Mouse (Mus musculus): ENCODE measurements around the gene Gm1043. TPM values are rescaled to one million over a fixed set of nuclear protein-coding genes. Genes with fewer than 3 reads are reported as not detected.

Gene Gm1043
- polyA plus RNA-seq, 1 experiment from 2014 or later, result 0.33 TPM

- Histone ChIP-seq H3K4me3 (peak overlapping the region; percentile 82), H3K9me3 (no peaks in the 10 kb centered on the region), H3K4me1 (peaks cover 37% of the 10 kb centered on the region), H3K27me3 (peaks cover 67% of the 10 kb centered on the region), H3K36me3 (no peaks in the 10 kb centered on the region), H3K27ac (replicated peaks) (peak overlapping the region; percentile 69; the same call in 1 of the 2 replicates), H3K4me2 (replicated peaks) (peak overlapping the region; percentile 79), H3K9ac (replicated peaks) (peak overlapping the region; percentile 88)
- 17% methylated on average over 9 of the region's 9 CpGs for WGBS
- 0 out of 2 replicates have a peak, but pooled peaks have one; percentile 2 for ATAC-seq (ENCODE audit: low FRiP score, low read depth)
Measured at GRCm38 (mm10) chr5:37241224-37241623, 156.1 kb downstream of the Gm1043 start.

- no peaks in the 10 kb centered on the region for H3K36me3 ChIP-seq
- H3K27me3 ChIP-seq, result peaks cover 65% of the 10 kb centered on the region
- peaks cover 37% of the 10 kb centered on the region for H3K4me1 ChIP-seq
- no peaks in the 10 kb centered on the region for H3K9me3 ChIP-seq
- under 1% methylated on average over 49 of the region's 56 CpGs for WGBS
- H3K27ac ChIP-seq (replicated peaks), result peak within 1 kb of the TSS; percentile 69
- H3K9ac ChIP-seq (replicated peaks), result peak within 1 kb of the TSS; percentile 88
- H3K4me3 ChIP-seq, result peak within 1 kb of the TSS; percentile 82
- ATAC-seq (ENCODE audit: low FRiP score, low read depth), result peak; percentile 77
- peak within 1 kb of the TSS; percentile 79 for H3K4me2 ChIP-seq (replicated peaks)
Measured at GRCm38 (mm10) chr5:37241651-37242151, 156.5 kb downstream of the Gm1043 start, which contains the start of gene Crmp1. Gene Crmp1 (plus strand): TSS chr5:37241940.

GRCm38 (mm10) chr5:37242360-37243168 is 157.4 kb downstream of the Gm1043 start:
- no peak for ATAC-seq (ENCODE audit: low FRiP score, low read depth)
- Histone ChIP-seq H3K9me3 (no peaks in the 10 kb centered on the region), H3K4me1 (peaks cover 42% of the 10 kb centered on the region), H3K27me3 (peaks cover 65% of the 10 kb centered on the region), H3K4me2 (replicated peaks) (peak overlapping the region; percentile 79), H3K4me3 (peak overlapping the region; percentile 82), H3K27ac (replicated peaks) (peak overlapping the region; percentile 69), H3K36me3 (no peaks in the 10 kb centered on the region), H3K9ac (replicated peaks) (peak overlapping the region; percentile 88)
- WGBS, result 9% methylated on average over 44 of the region's 44 CpGs

- WGBS, result 3% methylated on average over 19 of the region's 19 CpGs
- H3K27ac ChIP-seq (replicated peaks), result peak overlapping the region; percentile 96
- H3K27me3 ChIP-seq, result peaks cover 57% of the 10 kb centered on the region
Measured at GRCm38 (mm10) chr5:37243169-37243886, 158.2 kb downstream of the Gm1043 start.

GRCm38 (mm10) chr5:37244161-37244560 is 159.0 kb downstream of the Gm1043 start:
- WGBS, result 2% methylated on average over 13 of the region's 13 CpGs
- Histone ChIP-seq H3K9me3 (no peaks in the 10 kb centered on the region), H3K4me1 (peaks cover 58% of the 10 kb centered on the region), H3K36me3 (no peaks in the 10 kb centered on the region), H3K4me3 (peak overlapping the region; percentile 82), H3K27me3 (peaks cover 57% of the 10 kb centered on the region), H3K9ac (replicated peaks) (peak overlapping the region; percentile 88; the same call in 1 of the 2 replicates), H3K4me2 (replicated peaks) (peak overlapping the region; percentile 79), H3K27ac (replicated peaks) (peak overlapping the region; percentile 96)
- peak; percentile 36 for ATAC-seq (ENCODE audit: low FRiP score, low read depth)

More at GRCm38 (mm10) chr5:37243169-37243886, 158.2 kb downstream of the Gm1043 start:
- Histone ChIP-seq H3K4me3 (peak overlapping the region; percentile 82), H3K9me3 (no peaks in the 10 kb centered on the region), H3K4me1 (peaks cover 50% of the 10 kb centered on the region), H3K36me3 (no peaks in the 10 kb centered on the region), H3K9ac (replicated peaks) (peak overlapping the region; percentile 88), H3K4me2 (replicated peaks) (peak overlapping the region; percentile 79)
- ATAC-seq (ENCODE audit: low FRiP score, low read depth), result no peak

GRCm38 (mm10) chr5:37244666-37245242 is 159.6 kb downstream of the Gm1043 start:
- peak overlapping the region; percentile 88 for H3K9ac ChIP-seq (replicated peaks)
- peak overlapping the region; percentile 79 for H3K4me2 ChIP-seq (replicated peaks)
- peak overlapping the region; percentile 82 for H3K4me3 ChIP-seq
- no peak for ATAC-seq (ENCODE audit: low FRiP score, low read depth)
- peaks cover 64% of the 10 kb centered on the region for H3K4me1 ChIP-seq
- H3K36me3 ChIP-seq, result no peaks in the 10 kb centered on the region
- peak overlapping the region; percentile 96 for H3K27ac ChIP-seq (replicated peaks)
- H3K27me3 ChIP-seq, result peaks cover 54% of the 10 kb centered on the region
- no peaks in the 10 kb centered on the region for H3K9me3 ChIP-seq
- WGBS, result 40% methylated on average over 9 of the region's 9 CpGs

GRCm38 (mm10) chr5:37245651-37246050 is 160.5 kb downstream of the Gm1043 start:
- peak overlapping the region; percentile 88 for H3K9ac ChIP-seq (replicated peaks)

GRCm38 (mm10) chr5:37246138-37246910 is 161.2 kb downstream of the Gm1043 start:
- Histone ChIP-seq H3K4me1 (peaks cover 74% of the 10 kb centered on the region), H3K4me2 (replicated peaks) (peak overlapping the region; percentile 79), H3K4me3 (peak overlapping the region; percentile 82), H3K36me3 (no peaks in the 10 kb centered on the region), H3K27ac (replicated peaks) (peak overlapping the region; percentile 96), H3K27me3 (peaks cover 38% of the 10 kb centered on the region), H3K9ac (replicated peaks) (peak overlapping the region; percentile 88), H3K9me3 (no peaks in the 10 kb centered on the region)
- ATAC-seq (ENCODE audit: low FRiP score, low read depth), result peak; percentile 63
- WGBS, result under 1% methylated on average over 23 of the region's 37 CpGs

More at GRCm38 (mm10) chr5:37245651-37246050, 160.5 kb downstream of the Gm1043 start:
- no peaks in the 10 kb centered on the region for H3K36me3 ChIP-seq
- H3K9me3 ChIP-seq, result no peaks in the 10 kb centered on the region
- peak; percentile 57 for ATAC-seq (ENCODE audit: low FRiP score, low read depth)
- peak overlapping the region; percentile 96 for H3K27ac ChIP-seq (replicated peaks)
- peak overlapping the region; percentile 79 for H3K4me2 ChIP-seq (replicated peaks)
- peak overlapping the region; percentile 82 for H3K4me3 ChIP-seq
- H3K4me1 ChIP-seq, result peaks cover 69% of the 10 kb centered on the region
- under 1% methylated on average over 42 of the region's 42 CpGs for WGBS
- H3K27me3 ChIP-seq, result peaks cover 45% of the 10 kb centered on the region

- peaks cover 69% of the 10 kb centered on the region for H3K4me1 ChIP-seq
- H3K27me3 ChIP-seq, result peaks cover 27% of the 10 kb centered on the region
- peak overlapping the region; percentile 96 for H3K27ac ChIP-seq (replicated peaks)
- peak overlapping the region; percentile 79 for H3K4me2 ChIP-seq (replicated peaks)
- no peaks in the 10 kb centered on the region; the same call in 1 of the 2 replicates for H3K36me3 ChIP-seq
- peak overlapping the region; percentile 82 for H3K4me3 ChIP-seq
- ATAC-seq (ENCODE audit: low FRiP score, low read depth), result no peak
- H3K9ac ChIP-seq (replicated peaks), result peak overlapping the region; percentile 88
- 55% methylated on average over 4 of the region's 4 CpGs for WGBS
- H3K9me3 ChIP-seq, result no peaks in the 10 kb centered on the region
Measured at GRCm38 (mm10) chr5:37247456-37247855, 162.3 kb downstream of the Gm1043 start.

GRCm38 (mm10) chr5:37248870-37249269 is 163.7 kb downstream of the Gm1043 start:
- H3K4me2 ChIP-seq (replicated peaks), result peak overlapping the region; percentile 79
- peak overlapping the region; percentile 31; the same call in 1 of the 2 replicates for H3K9ac ChIP-seq (replicated peaks)
- peaks cover 13% of the 10 kb centered on the region for H3K27me3 ChIP-seq
- peak overlapping the region; percentile 82 for H3K4me3 ChIP-seq
- 0 out of 2 replicates have a peak, but pooled peaks cover 3% of the 10 kb centered on the region for H3K9me3 ChIP-seq
- 0 out of 2 replicates have a peak overlapping the region, but pooled peaks have one; percentile 35 for H3K27ac ChIP-seq (replicated peaks)
- peaks cover 6% of the 10 kb centered on the region; the same call in 1 of the 2 replicates for H3K36me3 ChIP-seq
- H3K4me1 ChIP-seq, result peaks cover 56% of the 10 kb centered on the region
- WGBS, result 71% methylated on average over 3 of the region's 3 CpGs
- ATAC-seq (ENCODE audit: low FRiP score, low read depth), result no peak

Measured in midbrain, embryonic 12.5 days (tissue).